Mouse (Mus musculus): ENCODE results near the gene Tsc22d2. TPM values are rescaled to one million over a fixed set of nuclear protein-coding genes. Genes with fewer than 3 reads are reported as not detected.
A peak's percentile ranks its signal among the peaks of the same experiment; 100 is the strongest.

The Tsc22d2 gene
- polyA plus RNA-seq, 1 experiment from 2014 or later, result 14.3 TPM

GRCm38 (mm10) chr3:58490787-58491186 lies 76.3 kb downstream of the Tsc22d2 start:
- peak; percentile 26 for DNase-seq (ENCODE audit: low spot score)
- 73% methylated on average over 7 of the region's 7 CpGs for WGBS
- no peaks in the 10 kb centered on the region for H3K4me1 ChIP-seq (ENCODE audit: control insufficient read depth, insufficient read depth, low read length)

GRCm38 (mm10) chr3:58493621-58494020 lies 79.1 kb downstream of the Tsc22d2 start:
- WGBS, result 87% methylated on average over 4 of the region's 4 CpGs
- Histone ChIP-seq H3K36me3 (ENCODE audit: control insufficient read depth, insufficient read depth, low read length) (no peaks in the 10 kb centered on the region), H3K4me2 (ENCODE audit: low read depth, severe bottlenecking) (no peak overlapping the region), H3K27ac (replicated peaks; ENCODE audit: low read depth, low read length) (no peak overlapping the region), H3K9ac (ENCODE audit: low read length) (no peak overlapping the region), H3K4me3 (ENCODE audit: low read depth, low read length) (no peak overlapping the region), H3K4me1 (ENCODE audit: control insufficient read depth, insufficient read depth, low read length) (no peaks in the 10 kb centered on the region), H3K27me3 (ENCODE audit: control insufficient read depth, insufficient read depth, low read length) (no peaks in the 10 kb centered on the region), H3K9me3 (ENCODE audit: control insufficient read depth, low read length) (no peaks in the 10 kb centered on the region)
- DNase-seq (ENCODE audit: low spot score) (no peak), ATAC-seq (ENCODE audit: insufficient number of reproducible peaks, low FRiP score, low TSS enrichment, low read depth) (no peak)

More at GRCm38 (mm10) chr3:58490787-58491186, 76.3 kb downstream of the Tsc22d2 start:
- H3K4me2 ChIP-seq (ENCODE audit: low read depth, severe bottlenecking), result no peak overlapping the region
- no peak overlapping the region for H3K27ac ChIP-seq (replicated peaks; ENCODE audit: low read depth, low read length)
- H3K9me3 ChIP-seq (ENCODE audit: control insufficient read depth, low read length), result no peaks in the 10 kb centered on the region
- no peak overlapping the region for H3K9ac ChIP-seq (ENCODE audit: low read length)
- no peak for ATAC-seq (ENCODE audit: insufficient number of reproducible peaks, low FRiP score, low TSS enrichment, low read depth)
- H3K4me3 ChIP-seq (ENCODE audit: low read depth, low read length), result no peak overlapping the region
- no peaks in the 10 kb centered on the region for H3K27me3 ChIP-seq (ENCODE audit: control insufficient read depth, insufficient read depth, low read length)
- no peaks in the 10 kb centered on the region for H3K36me3 ChIP-seq (ENCODE audit: control insufficient read depth, insufficient read depth, low read length)

GRCm38 (mm10) chr3:58501961-58502360 lies 87.4 kb downstream of the Tsc22d2 start:
- 72% methylated on average over 2 of the region's 2 CpGs for WGBS
- ATAC-seq (ENCODE audit: insufficient number of reproducible peaks, low FRiP score, low TSS enrichment, low read depth) (no peak), DNase-seq (ENCODE audit: low spot score) (no peak)
- H3K4me2 ChIP-seq (ENCODE audit: low read depth, severe bottlenecking), result no peak overlapping the region
- no peak overlapping the region for H3K9ac ChIP-seq (ENCODE audit: low read length)
- H3K9me3 ChIP-seq (ENCODE audit: control insufficient read depth, low read length), result no peaks in the 10 kb centered on the region
- H3K4me1 ChIP-seq (ENCODE audit: control insufficient read depth, insufficient read depth, low read length), result no peaks in the 10 kb centered on the region
- no peaks in the 10 kb centered on the region for H3K27me3 ChIP-seq (ENCODE audit: control insufficient read depth, insufficient read depth, low read length)
- H3K27ac ChIP-seq (replicated peaks; ENCODE audit: low read depth, low read length), result no peak overlapping the region
- H3K36me3 ChIP-seq (ENCODE audit: control insufficient read depth, insufficient read depth, low read length), result no peaks in the 10 kb centered on the region
- no peak overlapping the region for H3K4me3 ChIP-seq (ENCODE audit: low read depth, low read length)

- Histone ChIP-seq H3K9me3 (ENCODE audit: control insufficient read depth, low read length) (no peaks in the 10 kb centered on the region), H3K36me3 (ENCODE audit: control insufficient read depth, insufficient read depth, low read length) (no peaks in the 10 kb centered on the region), H3K27me3 (ENCODE audit: control insufficient read depth, insufficient read depth, low read length) (no peaks in the 10 kb centered on the region), H3K4me2 (ENCODE audit: low read depth, severe bottlenecking) (no peak overlapping the region), H3K4me3 (ENCODE audit: low read depth, low read length) (no peak overlapping the region), H3K9ac (ENCODE audit: low read length) (no peak overlapping the region), H3K27ac (replicated peaks; ENCODE audit: low read depth, low read length) (no peak overlapping the region), H3K4me1 (ENCODE audit: control insufficient read depth, insufficient read depth, low read length) (no peaks in the 10 kb centered on the region)
- WGBS, result 64% methylated on average over 3 of the region's 3 CpGs
- ATAC-seq (ENCODE audit: insufficient number of reproducible peaks, low FRiP score, low TSS enrichment, low read depth) (no peak), DNase-seq (ENCODE audit: low spot score) (no peak)
Observed at GRCm38 (mm10) chr3:58503720-58504333, 89.3 kb downstream of the Tsc22d2 start.

GRCm38 (mm10) chr3:58504676-58505075 lies 90.2 kb downstream of the Tsc22d2 start:
- Histone ChIP-seq H3K9ac (ENCODE audit: low read length) (no peak overlapping the region), H3K36me3 (ENCODE audit: control insufficient read depth, insufficient read depth, low read length) (no peaks in the 10 kb centered on the region), H3K9me3 (ENCODE audit: control insufficient read depth, low read length) (no peaks in the 10 kb centered on the region), H3K4me1 (ENCODE audit: control insufficient read depth, insufficient read depth, low read length) (no peaks in the 10 kb centered on the region), H3K4me3 (ENCODE audit: low read depth, low read length) (no peak overlapping the region), H3K27ac (replicated peaks; ENCODE audit: low read depth, low read length) (no peak overlapping the region), H3K4me2 (ENCODE audit: low read depth, severe bottlenecking) (no peak overlapping the region), H3K27me3 (ENCODE audit: control insufficient read depth, insufficient read depth, low read length) (no peaks in the 10 kb centered on the region)
- ATAC-seq (ENCODE audit: insufficient number of reproducible peaks, low FRiP score, low TSS enrichment, low read depth) (no peak), DNase-seq (ENCODE audit: low spot score) (no peak)

GRCm38 (mm10) chr3:58508020-58508750 lies 93.7 kb downstream of the Tsc22d2 start:
- Histone ChIP-seq H3K9me3 (ENCODE audit: control insufficient read depth, low read length) (no peaks in the 10 kb centered on the region), H3K4me2 (ENCODE audit: low read depth, severe bottlenecking) (no peak overlapping the region), H3K4me3 (ENCODE audit: low read depth, low read length) (no peak overlapping the region), H3K4me1 (ENCODE audit: control insufficient read depth, insufficient read depth, low read length) (no peaks in the 10 kb centered on the region), H3K27ac (replicated peaks; ENCODE audit: low read depth, low read length) (no peak overlapping the region), H3K36me3 (ENCODE audit: control insufficient read depth, insufficient read depth, low read length) (no peaks in the 10 kb centered on the region), H3K9ac (ENCODE audit: low read length) (no peak overlapping the region), H3K27me3 (ENCODE audit: control insufficient read depth, insufficient read depth, low read length) (no peaks in the 10 kb centered on the region)
- ATAC-seq (ENCODE audit: insufficient number of reproducible peaks, low FRiP score, low TSS enrichment, low read depth) (no peak), DNase-seq (ENCODE audit: low spot score) (no peak)
- 90% methylated on average over 7 of the region's 7 CpGs for WGBS

GRCm38 (mm10) chr3:58511581-58511980 lies 97.1 kb downstream of the Tsc22d2 start:
- no peak overlapping the region for H3K27ac ChIP-seq (replicated peaks; ENCODE audit: low read depth, low read length)
- H3K4me1 ChIP-seq (ENCODE audit: control insufficient read depth, insufficient read depth, low read length), result no peaks in the 10 kb centered on the region
- no peaks in the 10 kb centered on the region for H3K27me3 ChIP-seq (ENCODE audit: control insufficient read depth, insufficient read depth, low read length)
- H3K9me3 ChIP-seq (ENCODE audit: control insufficient read depth, low read length), result no peaks in the 10 kb centered on the region
- H3K36me3 ChIP-seq (ENCODE audit: control insufficient read depth, insufficient read depth, low read length), result no peaks in the 10 kb centered on the region
- no peak overlapping the region for H3K4me2 ChIP-seq (ENCODE audit: low read depth, severe bottlenecking)
- H3K9ac ChIP-seq (ENCODE audit: low read length), result no peak overlapping the region
- DNase-seq (ENCODE audit: low spot score) (no peak), ATAC-seq (ENCODE audit: insufficient number of reproducible peaks, low FRiP score, low TSS enrichment, low read depth) (no peak)
- H3K4me3 ChIP-seq (ENCODE audit: low read depth, low read length), result no peak overlapping the region

- H3K27ac ChIP-seq (replicated peaks; ENCODE audit: low read depth, low read length), result no peak overlapping the region
- H3K27me3 ChIP-seq (ENCODE audit: control insufficient read depth, insufficient read depth, low read length), result no peaks in the 10 kb centered on the region
- WGBS, result 80% methylated on average over 3 of the region's 3 CpGs
- no peaks in the 10 kb centered on the region for H3K36me3 ChIP-seq (ENCODE audit: control insufficient read depth, insufficient read depth, low read length)
- H3K9ac ChIP-seq (ENCODE audit: low read length), result no peak overlapping the region
- H3K9me3 ChIP-seq (ENCODE audit: control insufficient read depth, low read length), result no peaks in the 10 kb centered on the region
- no peak overlapping the region for H3K4me3 ChIP-seq (ENCODE audit: low read depth, low read length)
- DNase-seq (ENCODE audit: low spot score) (no peak), ATAC-seq (ENCODE audit: insufficient number of reproducible peaks, low FRiP score, low TSS enrichment, low read depth) (no peak)
- H3K4me1 ChIP-seq (ENCODE audit: control insufficient read depth, insufficient read depth, low read length), result no peaks in the 10 kb centered on the region
- no peak overlapping the region for H3K4me2 ChIP-seq (ENCODE audit: low read depth, severe bottlenecking)
Observed at GRCm38 (mm10) chr3:58512740-58513139, 98.2 kb downstream of the Tsc22d2 start.
